Mouse (Mus musculus) ES-Bruce4 (cell line): ENCODE measurements around the gene Aoc3.

Experiments
- CTCF ChIP-seq: IDR thresholded peaks from one replicate; pipeline ENCODE4 v1.8.1; 2011; ENCODE audit warnings: low read depth, low read length
- POLR2A ChIP-seq: IDR thresholded peaks from one replicate; pipeline ENCODE4 v1.8.1; 2011; ENCODE audit warnings: low read length; ENCODE audit not compliant: insufficient read depth

DNA sequence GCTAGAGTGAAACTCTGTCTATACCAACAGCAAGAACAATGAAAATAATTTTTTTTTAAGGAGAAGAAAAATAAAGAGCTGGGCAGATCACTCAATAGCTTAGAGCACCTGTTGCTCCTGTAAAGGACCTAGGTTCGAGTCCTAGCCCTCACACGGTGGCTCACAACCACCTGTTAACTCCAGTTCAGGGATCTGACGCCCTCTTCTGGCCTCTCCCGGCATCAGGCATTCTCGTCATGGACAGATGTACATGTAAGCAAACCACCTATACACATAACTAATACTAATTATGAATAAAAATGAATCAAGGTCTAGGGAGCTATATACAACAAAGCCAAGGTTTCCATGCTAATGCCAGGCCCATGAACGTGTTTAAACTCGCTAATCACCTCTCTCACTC lies 29.5 kb upstream of the Aoc3 start:
- TF ChIP-seq CTCF (peak; percentile 58), POLR2A (no peak)
